In genomic region chr9:61401664-61402063, GRCm38 (mm10) we compare ENCODE assay signal across 23 mouse cellular contexts. TPM values are rescaled to one million over a fixed set of nuclear protein-coding genes. Genes with fewer than 3 reads are reported as not detected.
A peak's percentile ranks its signal among the peaks of the same experiment; 100 is the strongest.
DNase-seq lines count a peak whose midpoint lies in the region; ATAC-seq lines count a peak whose summit lies in the region.
"Had no signal": no experiment of that assay in that cellular context is flagged by ENCODE, and none has a peak within 500 bp of the region (broad histone marks: within the 10 kb centered on the region; RNA-seq: fewer than 3 reads in every experiment).

No protein-coding gene starts in this region.

- intact Hi-C loops in gastrocnemius, postnatal 14 days (cut with DNase I; ENCODE audit: low total_unique reads): no loop called here

- H3K27me3 ChIP-seq in kidney, embryonic 15.5 days: 0 out of 2 replicates have a peak, but pooled peaks cover 4% of the 10 kb centered on the region
- H3K27me3 ChIP-seq in midbrain, embryonic 10.5 days (ENCODE audit: low read depth, poor library complexity, severe bottlenecking): peaks cover 18% of the 10 kb centered on the region; the same call in 1 of the 2 replicates
- H3K27me3 ChIP-seq in midbrain, embryonic 15.5 days (replicated peaks): no peaks in the 10 kb centered on the region
- H3K27me3 ChIP-seq: neural tube, embryonic 13.5 days had no signal

- H3K36me3 ChIP-seq in kidney, embryonic 15.5 days: peaks cover 81% of the 10 kb centered on the region
- H3K36me3 ChIP-seq in midbrain, embryonic 10.5 days: peaks cover 98% of the 10 kb centered on the region
- peaks cover 8% of the 10 kb centered on the region; the same call in 1 of the 2 replicates for H3K36me3 ChIP-seq in midbrain, embryonic 15.5 days (replicated peaks)

- no peak for ATAC-seq in kidney, embryonic 15.5 days (replicated peaks; ENCODE audit: low FRiP score)
- no peak for ATAC-seq in midbrain, embryonic 15.5 days (replicated peaks)
- ATAC-seq: forebrain, embryonic 16.5 days; midbrain, embryonic 16.5 days had no signal

- H3K4me1 ChIP-seq in kidney, embryonic 15.5 days: peaks cover 73% of the 10 kb centered on the region
- peaks cover 98% of the 10 kb centered on the region for H3K4me1 ChIP-seq in midbrain, embryonic 10.5 days
- H3K4me1 ChIP-seq in midbrain, embryonic 15.5 days: peaks cover 75% of the 10 kb centered on the region

- peak; percentile 26 for DNase-seq in gastrocnemius, postnatal 14 days
- DNase-seq in gastrocnemius, postnatal 4 days (ENCODE audit: low spot score in 2 of 2): no peak
- peak; percentile 45 for DNase-seq in kidney, postnatal 14 days
- DNase-seq in midbrain, embryonic 10.5 days (ENCODE audit: low spot score): no peak
- no peak for DNase-seq in spleen, postnatal 14 days (ENCODE audit: low spot score in 2 of 2)
- DNase-seq: cerebellum, postnatal 14 days; gastrocnemius, postnatal 36 days; heart, postnatal 36 days; retina, postnatal 1 day; right cerebral cortex, postnatal 25 days; spleen, adult 18-20 months; thymus, postnatal 14 days had no signal

- no peak overlapping the region for H3K4me3 ChIP-seq in kidney, embryonic 15.5 days (replicated peaks)
- H3K4me3 ChIP-seq in midbrain, embryonic 10.5 days: 0 out of 2 replicates have a peak overlapping the region, but pooled peaks have one; percentile 7
- no peak overlapping the region for H3K4me3 ChIP-seq in midbrain, embryonic 15.5 days
- H3K4me3 ChIP-seq: forebrain, embryonic 10.5 days; heart, embryonic 15.5 days; limb, embryonic 13.5 days; myocyte; neural tube, embryonic 13.5 days had no signal

- H3K9me3 ChIP-seq in kidney, embryonic 15.5 days (replicated peaks): no peaks in the 10 kb centered on the region
- H3K9me3 ChIP-seq in midbrain, embryonic 10.5 days (replicated peaks): no peaks in the 10 kb centered on the region
- no peaks in the 10 kb centered on the region for H3K9me3 ChIP-seq in midbrain, embryonic 15.5 days
- H3K9me3 ChIP-seq: forebrain, embryonic 10.5 days; heart, embryonic 15.5 days; limb, embryonic 13.5 days; neural tube, embryonic 13.5 days had no signal

- no peak overlapping the region for H3K4me2 ChIP-seq in kidney, embryonic 15.5 days
- no peak overlapping the region for H3K4me2 ChIP-seq in midbrain, embryonic 15.5 days
- H3K4me2 ChIP-seq: heart, embryonic 15.5 days; hindbrain, embryonic 14.5 days; limb, embryonic 13.5 days; neural tube, embryonic 13.5 days had no signal

- no peak overlapping the region for H3K27ac ChIP-seq in kidney, embryonic 15.5 days
- peak overlapping the region; percentile 61 for H3K27ac ChIP-seq in midbrain, embryonic 10.5 days (replicated peaks)
- no peak overlapping the region for H3K27ac ChIP-seq in midbrain, embryonic 15.5 days
- H3K27ac ChIP-seq: heart, embryonic 15.5 days; hindbrain, embryonic 14.5 days; limb, embryonic 13.5 days; liver, embryonic 14.5 days had no signal

- 54% methylated on average over 9 of the region's 9 CpGs for WGBS in kidney, embryonic 15.5 days
- 68% methylated on average over 9 of the region's 9 CpGs for WGBS in midbrain, embryonic 10.5 days
- WGBS in midbrain, embryonic 15.5 days: 45% methylated on average over 9 of the region's 9 CpGs

- no peak overlapping the region for H3K9ac ChIP-seq in kidney, embryonic 15.5 days
- H3K9ac ChIP-seq in midbrain, embryonic 15.5 days: no peak overlapping the region
- H3K9ac ChIP-seq: heart, embryonic 15.5 days; hindbrain, embryonic 14.5 days; limb, embryonic 13.5 days; liver, embryonic 14.5 days had no signal

RNA-seq across cellular contexts. Expression of gene Tle3, which starts 29.5 kb away (rescaled TPM):
- 10 to 100 TPM; 12.5 to 14.2 TPM for total RNA-seq in gastrocnemius, postnatal 14 days (2021)
- total RNA-seq in gastrocnemius, postnatal 4 days (2021): 10 to 100 TPM; 35.0 to 47.8 TPM
- polyA plus RNA-seq in kidney, embryonic 15.5 days (2015; fragmentation: Nextera tagmentation; extraction: Ambion mirVana): 26.1 and 30.9 TPM in 2 replicates
- polyA plus RNA-seq in midbrain, embryonic 10.5 days (2016; fragmentation: Nextera tagmentation; extraction: Ambion mirVana): 48.7 and 55.8 TPM in 2 replicates
- 34.9 and 39.1 TPM in 2 replicates for polyA plus RNA-seq in midbrain, embryonic 15.5 days (2015; fragmentation: Nextera tagmentation; extraction: Ambion mirVana)

Comparison
In these comparisons a context has a peak if more than half of its experiments do, and no peak if none do; other contexts are left out.
1. DNase-seq: peak in gastrocnemius, postnatal 14 days (single experiment) and kidney, postnatal 14 days (single experiment); none in gastrocnemius, postnatal 4 days (0 of 2), midbrain, embryonic 10.5 days (single experiment) and spleen, postnatal 14 days (0 of 2).